Mouse (Mus musculus): ENCODE results near the gene Glrp1.

Gene Glrp1

GRCm38 (mm10) chr1:88492415-88492814, 17.5 kb downstream of the Glrp1 start:
- no peak for DNase-seq (ENCODE audit: low spot score)

GRCm38 (mm10) chr1:88491617-88492378, 18.1 kb downstream of the Glrp1 start:
- no peak for DNase-seq (ENCODE audit: low spot score)

DNA sequence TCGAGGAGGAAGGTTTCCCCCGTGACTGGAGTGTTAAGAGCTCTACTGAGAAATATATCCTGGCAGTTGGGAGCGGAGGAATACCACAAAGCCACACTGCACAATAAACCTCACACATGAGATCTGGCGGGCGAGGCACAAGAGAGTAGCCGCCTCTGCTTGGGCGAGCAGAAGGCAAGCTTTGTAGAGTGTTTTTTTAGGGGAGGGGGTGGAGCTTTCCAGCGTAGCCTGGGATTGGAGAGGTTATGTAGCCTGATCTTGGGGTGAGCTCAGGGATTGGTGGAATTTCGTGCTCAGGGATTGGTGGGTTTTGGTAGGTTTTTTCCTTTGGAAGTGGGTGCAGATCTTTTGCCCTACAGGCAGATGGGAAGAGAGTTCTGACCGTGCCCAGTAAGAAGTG, 19.7 kb downstream of the Glrp1 start:
- no peak for DNase-seq (ENCODE audit: low spot score)

- no peak for DNase-seq (ENCODE audit: low spot score)
Observed at GRCm38 (mm10) chr1:88488957-88489356, 20.9 kb downstream of the Glrp1 start.

DNA sequence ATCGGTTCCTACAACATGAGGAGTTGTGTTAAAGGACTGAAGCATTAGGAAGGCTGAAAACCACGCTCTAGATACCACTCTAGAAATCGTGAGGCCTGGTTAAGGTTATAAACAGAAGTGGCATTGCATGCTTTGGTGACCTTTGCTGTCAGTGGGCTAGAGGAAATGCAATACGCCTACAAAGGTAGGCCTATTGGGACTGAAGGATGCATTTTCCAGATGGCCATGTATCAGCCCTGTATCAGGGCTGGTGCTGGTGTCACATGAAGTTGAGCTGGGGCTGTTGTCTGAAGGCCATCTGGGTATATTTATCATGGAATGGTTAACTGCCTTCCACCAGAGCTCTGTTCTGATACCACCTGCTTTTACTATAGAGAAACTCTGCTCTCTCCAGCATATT, 23.5 kb downstream of the Glrp1 start:
- no peak for DNase-seq (ENCODE audit: low spot score)

- DNase-seq (ENCODE audit: low spot score), result no peak
Observed at GRCm38 (mm10) chr1:88484059-88484458, 25.8 kb downstream of the Glrp1 start.

DNA sequence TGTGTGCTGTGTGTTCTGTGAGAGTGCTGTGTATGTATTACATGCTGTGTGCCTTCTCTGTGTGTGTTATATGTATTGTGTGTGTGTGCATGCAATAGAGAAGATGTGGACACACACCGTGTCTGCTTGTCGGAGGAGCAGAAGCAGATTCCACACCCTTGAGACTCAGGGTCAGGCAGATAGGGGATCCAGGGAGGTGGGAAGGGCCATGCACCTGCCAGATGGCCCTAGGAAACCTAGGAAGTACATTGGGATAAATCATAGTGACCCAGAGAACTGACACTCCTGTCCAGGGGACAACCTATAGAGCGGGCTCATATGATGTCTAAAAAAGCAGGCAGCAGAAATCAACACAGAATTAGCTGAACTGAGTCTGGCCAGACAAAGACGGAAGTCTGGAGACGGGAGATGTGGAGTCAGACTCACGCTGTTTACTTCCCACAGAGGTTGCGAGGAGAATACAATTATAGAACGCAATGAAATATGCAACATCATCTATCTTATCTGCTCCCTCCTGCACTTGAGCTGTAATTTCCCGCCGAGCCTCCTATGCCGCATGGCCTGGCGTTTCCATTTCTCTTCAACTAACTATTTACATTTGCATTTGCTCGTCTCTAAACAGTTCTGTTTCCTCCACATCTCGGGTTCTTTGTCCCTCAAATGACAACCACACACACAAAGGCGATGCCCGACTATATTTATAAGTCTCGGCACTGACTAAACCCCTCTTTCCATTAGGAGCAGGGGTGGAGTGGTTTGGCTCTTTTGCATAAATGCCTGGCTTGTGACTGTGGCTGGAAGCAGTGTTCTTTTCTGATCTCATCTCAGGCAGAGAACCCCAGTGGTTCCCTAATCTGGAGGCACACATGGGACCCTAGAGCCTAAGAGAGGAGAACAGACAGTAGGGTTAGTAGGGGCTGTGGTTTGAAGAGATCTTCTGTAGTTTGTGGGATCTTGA, 27.4 kb downstream of the Glrp1 start:
- DNase-seq (ENCODE audit: low spot score), result no peak

DNA sequence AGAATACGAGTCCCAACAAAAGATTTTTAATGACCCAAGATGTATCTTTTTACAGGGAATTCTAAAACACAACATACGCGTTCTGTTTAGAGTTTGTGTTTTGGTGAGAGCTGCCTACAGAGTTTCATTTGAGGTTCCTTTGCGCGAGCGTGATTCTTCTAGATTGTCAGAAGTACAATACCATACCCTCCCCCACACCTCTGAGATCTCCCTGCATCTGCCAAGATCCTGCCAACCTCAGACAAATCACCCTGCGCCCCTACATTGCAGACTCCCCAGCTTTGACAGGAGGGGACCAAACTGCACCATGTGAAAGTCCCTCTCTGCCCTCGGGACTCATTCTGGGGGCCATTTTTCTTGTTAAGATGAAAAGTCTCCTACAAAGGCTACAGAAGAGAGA, 29.3 kb downstream of the Glrp1 start:
- DNase-seq (ENCODE audit: low spot score), result no peak

GRCm38 (mm10) chr1:88478205-88478604, 31.7 kb downstream of the Glrp1 start:
- DNase-seq (ENCODE audit: low spot score), result no peak

GRCm38 (mm10) chr1:88476554-88477085, 33.2 kb downstream of the Glrp1 start:
- no peak for DNase-seq (ENCODE audit: low spot score)

GRCm38 (mm10) chr1:88475502-88475953, 34.3 kb downstream of the Glrp1 start:
- DNase-seq (ENCODE audit: low spot score), result no peak

- no peak for DNase-seq (ENCODE audit: low spot score)
Observed at GRCm38 (mm10) chr1:88474598-88474997, 35.3 kb downstream of the Glrp1 start.

- DNase-seq (ENCODE audit: low spot score), result peak; percentile 33
Observed at GRCm38 (mm10) chr1:88473899-88474298, 36.0 kb downstream of the Glrp1 start.

- no peak for DNase-seq (ENCODE audit: low spot score)
Observed at GRCm38 (mm10) chr1:88472258-88472657, 37.6 kb downstream of the Glrp1 start.

GRCm38 (mm10) chr1:88469746-88470145, 40.1 kb downstream of the Glrp1 start:
- no peak for DNase-seq (ENCODE audit: low spot score)

DNA sequence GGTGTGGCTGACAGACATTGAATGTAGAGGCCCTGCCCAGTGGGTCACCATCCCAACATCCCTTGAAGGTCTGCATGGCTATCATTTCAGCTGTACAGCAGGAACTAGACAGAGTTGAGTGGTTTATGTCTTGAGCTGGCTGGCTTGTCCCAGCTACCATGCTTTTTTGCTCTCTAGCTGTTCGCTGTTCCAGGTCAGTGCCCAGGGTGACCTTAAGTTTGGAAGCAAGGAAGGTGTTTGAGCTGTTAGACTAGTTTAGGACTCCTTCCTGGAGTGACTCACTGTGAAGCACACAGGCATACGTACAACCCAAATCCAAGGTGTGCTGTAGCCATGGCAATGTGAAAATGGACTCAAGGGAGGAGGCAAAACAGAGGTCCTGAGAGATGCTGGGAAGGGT, 41.5 kb downstream of the Glrp1 start:
- no peak for DNase-seq (ENCODE audit: low spot score)

- DNase-seq (ENCODE audit: low spot score), result no peak
Observed at GRCm38 (mm10) chr1:88467866-88468265, 42.0 kb downstream of the Glrp1 start.

DNA sequence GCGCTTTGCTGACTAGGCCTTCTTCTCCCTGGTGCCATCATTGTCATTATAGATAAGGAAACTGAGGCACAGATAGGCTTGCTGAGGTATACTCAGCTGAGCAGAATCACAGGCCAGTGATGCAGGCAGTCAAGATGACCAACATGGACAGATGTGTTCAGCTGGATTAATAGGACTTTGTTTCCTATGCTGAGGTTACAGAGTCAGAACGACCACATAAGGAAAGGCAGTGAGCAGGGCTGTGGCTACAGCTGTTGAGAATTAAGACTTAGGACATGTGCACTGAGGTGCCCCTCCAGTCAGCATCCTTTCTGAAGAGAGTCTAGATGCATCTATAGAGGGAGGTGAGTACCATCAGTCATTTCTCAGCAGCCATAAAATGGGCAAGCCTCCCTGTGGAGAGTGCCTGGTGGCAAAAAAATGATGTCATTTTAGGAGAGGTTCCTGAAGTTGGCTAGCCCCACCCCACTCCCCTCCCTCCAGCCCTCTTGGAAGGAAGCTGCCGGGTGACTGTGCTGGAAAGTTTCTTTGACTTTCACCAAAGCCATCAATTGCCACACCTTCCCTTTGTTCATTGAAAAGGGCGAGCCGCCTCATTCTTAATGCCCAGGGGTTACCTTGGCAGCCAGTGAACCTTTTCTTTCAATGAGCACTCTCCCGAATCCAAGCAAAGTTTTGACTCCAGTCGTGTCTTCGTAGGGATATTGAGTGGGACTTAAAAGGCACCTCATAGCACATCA, 43.4 kb downstream of the Glrp1 start:
- no peak for DNase-seq (ENCODE audit: low spot score)

DNA sequence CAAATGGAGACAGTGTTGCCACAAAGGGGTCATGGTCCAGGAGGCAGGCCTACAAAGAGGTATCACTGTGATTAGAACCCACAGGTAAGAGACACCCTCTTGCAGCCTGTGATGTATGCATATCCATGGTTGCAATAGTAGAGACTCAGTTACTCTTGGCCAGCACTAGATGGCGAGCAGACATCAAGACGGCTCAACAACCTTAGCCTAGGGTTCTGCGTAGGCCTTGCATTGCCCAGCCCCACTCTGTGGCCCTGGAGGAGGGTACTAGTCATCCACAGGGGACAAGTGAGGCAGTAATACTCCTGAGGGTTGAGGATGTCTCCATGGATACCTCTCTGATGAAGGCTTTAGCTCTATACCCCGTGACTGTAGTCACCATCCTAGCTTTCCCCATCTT, 44.1 kb downstream of the Glrp1 start:
- DNase-seq (ENCODE audit: low spot score), result no peak

GRCm38 (mm10) chr1:88464109-88464905, 45.6 kb downstream of the Glrp1 start:
- no peak for DNase-seq (ENCODE audit: low spot score)

- no peak for DNase-seq (ENCODE audit: low spot score)
Observed at GRCm38 (mm10) chr1:88463241-88463640, 46.6 kb downstream of the Glrp1 start.

All from retina, embryonic 14.5 days (tissue).